17 mouse cellular contexts compared by ENCODE assay signal in genomic region chr12:34516769-34517562, GRCm38 (mm10).
DNase-seq lines count a peak whose midpoint lies in the region; ATAC-seq lines count a peak whose summit lies in the region.
"Had no signal": no experiment of that assay in that cellular context is flagged by ENCODE, and none has a peak within 500 bp of the region (broad histone marks: within the 10 kb centered on the region; RNA-seq: fewer than 3 reads in every experiment).

No protein-coding gene starts in this region.

- H3K9ac ChIP-seq in midbrain, embryonic 14.5 days (replicated peaks; ENCODE audit: low read length) = no peak overlapping the region
- H3K9ac ChIP-seq: embryonic facial prominence, embryonic 15.5 days; intestine, embryonic 15.5 days; liver, embryonic 13.5 days; neural tube, embryonic 15.5 days had no signal

- peak overlapping the region; percentile 36 for H3K4me3 ChIP-seq in heart, embryonic 10.5 days
- H3K4me3 ChIP-seq in midbrain, embryonic 14.5 days (replicated peaks; ENCODE audit: low read depth, low read length) = no peak overlapping the region
- H3K4me3 ChIP-seq: embryonic facial prominence, embryonic 15.5 days; intestine, embryonic 15.5 days; liver, embryonic 13.5 days; neural tube, embryonic 15.5 days had no signal

- no peaks in the 10 kb centered on the region for H3K36me3 ChIP-seq in heart, embryonic 10.5 days
- no peaks in the 10 kb centered on the region for H3K36me3 ChIP-seq in midbrain, embryonic 14.5 days (ENCODE audit: control insufficient read depth, insufficient read depth, low read length)
- H3K36me3 ChIP-seq: embryonic facial prominence, embryonic 15.5 days; intestine, embryonic 15.5 days; liver, embryonic 13.5 days; neural tube, embryonic 15.5 days had no signal

- peak overlapping the region; percentile 78 for H3K27ac ChIP-seq in heart, embryonic 10.5 days
- 0 out of 2 replicates have a peak overlapping the region, but pooled peaks have one; percentile 9 for H3K27ac ChIP-seq in midbrain, embryonic 14.5 days (replicated peaks; ENCODE audit: low read depth, low read length)
- H3K27ac ChIP-seq: embryonic facial prominence, embryonic 15.5 days; intestine, embryonic 15.5 days; liver, embryonic 13.5 days; neural tube, embryonic 15.5 days had no signal

- no peaks in the 10 kb centered on the region for H3K27me3 ChIP-seq in heart, embryonic 10.5 days (ENCODE audit: insufficient read depth, poor library complexity, severe bottlenecking)
- no peaks in the 10 kb centered on the region for H3K27me3 ChIP-seq in midbrain, embryonic 14.5 days (ENCODE audit: control insufficient read depth, insufficient read depth, low read length)
- H3K27me3 ChIP-seq: CH12.LX; embryonic facial prominence, embryonic 15.5 days; intestine, embryonic 15.5 days; liver, embryonic 13.5 days; neural tube, embryonic 15.5 days had no signal

- intact Hi-C loops in heart, postnatal 25 days (cut with DNase I) = no loop called here

- no peak for ATAC-seq in midbrain, embryonic 14.5 days (ENCODE audit: low FRiP score, low TSS enrichment)
- ATAC-seq: activated CD4-positive, CD25-positive, alpha-beta regulatory T cell, adult 4 months; intestine, embryonic 15.5 days; lung, postnatal 0 days had no signal

- 38% methylated on average over 6 of the region's 6 CpGs for WGBS in heart, embryonic 10.5 days
- WGBS in midbrain, embryonic 14.5 days = 53% methylated on average over 6 of the region's 6 CpGs

- DNase-seq in heart, embryonic 10.5 days (ENCODE audit: low spot score) = peak; percentile 83
- no peak for DNase-seq in heart, postnatal 25 days (ENCODE audit: low spot score)
- DNase-seq in retina, adult 2 months (ENCODE audit: low read depth, low spot score) = peak; percentile 37
- DNase-seq in retina, embryonic 14.5 days (ENCODE audit: low spot score) = no peak
- DNase-seq in midbrain, embryonic 14.5 days = peak; percentile 42
- no peak for DNase-seq in left cerebral cortex, adult 9 months (ENCODE audit: low spot score in 2 of 2)
- no peak for DNase-seq in adrenal gland, adult (ENCODE audit: inconsistent age in 2 of 2, low spot score in 1 of 2)
- DNase-seq: cerebellum, adult 11 months; left cerebral cortex, postnatal 4 days; liver, embryonic 13.5 days; thymus, adult 2 months had no signal

- H3K4me2 ChIP-seq in midbrain, embryonic 14.5 days (ENCODE audit: low read length) = no peak overlapping the region
- H3K4me2 ChIP-seq: embryonic facial prominence, embryonic 15.5 days; intestine, embryonic 15.5 days; liver, embryonic 13.5 days; neural tube, embryonic 15.5 days had no signal

- H3K9me3 ChIP-seq in heart, embryonic 10.5 days = no peaks in the 10 kb centered on the region
- H3K9me3 ChIP-seq in midbrain, embryonic 14.5 days (ENCODE audit: control insufficient read depth, low read length) = no peaks in the 10 kb centered on the region
- H3K9me3 ChIP-seq: embryonic facial prominence, embryonic 15.5 days; intestine, embryonic 15.5 days; liver, embryonic 13.5 days; neural tube, embryonic 15.5 days had no signal

- H3K4me1 ChIP-seq in heart, embryonic 10.5 days = peaks cover 14% of the 10 kb centered on the region; the same call in 1 of the 2 replicates
- H3K4me1 ChIP-seq in midbrain, embryonic 14.5 days (ENCODE audit: control insufficient read depth, insufficient read depth, low read length) = peaks cover 4% of the 10 kb centered on the region; the same call in 1 of the 2 replicates
- H3K4me1 ChIP-seq: embryonic facial prominence, embryonic 15.5 days; intestine, embryonic 15.5 days; liver, embryonic 13.5 days had no signal

Comparison
In these comparisons a context has a peak if more than half of its experiments do, and no peak if none do; other contexts are left out.
1. DNase-seq: peak in heart, embryonic 10.5 days (single experiment), retina, adult 2 months (single experiment) and midbrain, embryonic 14.5 days (single experiment); none in heart, postnatal 25 days (single experiment), retina, embryonic 14.5 days (single experiment), left cerebral cortex, adult 9 months (0 of 2) and adrenal gland, adult (0 of 2).